Mouse (Mus musculus): ENCODE measurements at regions not wholly inside any gene's neighbourhood (a gene's known extent, or its start where the extent isn't known, plus 50 kb on each side); places are given as distances from the start of the nearest gene placed in this dataset.
A peak's percentile ranks its signal among the peaks of the same experiment; 100 is the strongest.
"Not testable (repeated sequence)": the region's sequence is repeated elsewhere in the genome, so short reads cannot be mapped to it uniquely, and the experiment has no call there.

DNA sequence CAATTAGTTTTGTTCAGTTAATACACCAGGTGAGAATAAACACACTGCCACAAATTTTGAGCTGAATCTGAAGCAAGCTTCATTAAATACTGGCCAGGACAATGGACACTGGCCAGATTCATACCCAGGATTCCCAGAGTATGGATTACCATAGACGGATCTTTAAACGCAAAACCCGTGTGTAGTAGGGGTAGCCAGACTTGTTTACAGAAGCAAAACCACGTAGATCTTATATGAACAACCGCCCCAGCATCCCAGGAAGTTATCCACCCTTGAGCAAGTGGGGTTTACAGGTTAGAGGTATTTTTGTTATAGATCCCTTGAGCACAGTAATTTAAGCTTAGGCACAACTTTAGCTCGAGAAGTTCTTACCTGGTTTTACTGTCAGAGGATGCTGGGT, 71.1 kb upstream of the Ezr start:
- DNase-seq: no peak
- intact Hi-C loops (cut with DNase I): no loop called here

DNA sequence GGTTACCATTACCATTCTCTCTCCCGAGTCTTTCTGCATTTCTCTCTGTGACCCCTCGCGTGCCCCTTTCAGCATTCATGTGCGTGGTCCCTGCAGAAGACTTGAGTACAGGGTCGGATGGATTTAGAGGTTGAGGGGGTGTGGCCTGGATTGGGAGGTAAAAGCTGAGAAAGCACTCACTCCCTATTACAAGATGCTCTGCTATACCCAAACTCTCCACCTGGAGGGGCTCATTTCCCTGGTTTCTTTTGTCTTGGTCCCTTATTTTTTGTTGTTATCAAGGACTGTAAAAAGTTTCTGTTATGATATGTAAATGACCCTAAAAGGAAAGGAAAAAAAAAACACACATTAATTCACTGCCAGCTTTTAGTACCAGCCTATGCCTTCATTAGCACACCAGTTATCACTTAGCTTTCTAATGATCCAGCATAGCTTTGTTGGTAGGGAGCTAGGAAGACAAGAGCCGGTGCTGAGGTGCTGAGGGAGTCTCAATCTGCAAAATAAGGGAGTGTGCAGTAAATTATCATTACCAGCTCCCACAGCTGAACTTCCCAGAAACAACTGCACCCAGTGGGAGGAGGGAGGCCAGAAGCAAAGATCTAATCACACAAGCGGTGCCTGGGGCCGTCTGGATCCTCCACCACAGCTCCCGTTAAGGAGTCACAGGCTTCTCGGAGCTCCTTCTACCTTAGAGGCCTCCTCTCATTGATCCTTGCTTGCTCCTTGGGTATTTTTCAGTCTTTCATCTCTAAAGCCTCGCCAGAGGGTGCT, 69.8 kb upstream of the Ezr start:
- intact Hi-C loops (cut with DNase I): no loop called here
- DNase-seq: peak in 1 of 2 experiments; percentile 7

DNA sequence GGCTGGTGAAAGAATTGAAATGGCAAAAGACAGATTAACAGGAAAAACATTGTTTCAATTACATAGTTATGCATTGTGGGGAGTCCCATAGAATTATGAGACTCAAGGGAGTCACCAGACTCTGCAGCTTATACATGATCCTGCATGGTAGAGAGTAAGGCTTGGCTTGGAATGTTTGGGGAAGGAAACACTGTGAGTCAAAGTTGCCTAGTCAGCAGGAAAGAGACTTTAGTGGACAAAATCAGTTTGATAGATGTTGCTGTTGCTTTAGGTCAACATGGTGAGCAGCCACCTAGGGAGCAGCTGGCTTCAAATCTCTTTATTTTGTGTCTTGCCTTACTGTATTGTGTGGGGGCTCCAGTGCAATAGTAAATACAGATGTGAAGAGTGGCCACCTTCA, 67.9 kb upstream of the Ezr start:
- no peak for DNase-seq
- intact Hi-C loops (cut with DNase I): no loop called here

DNA sequence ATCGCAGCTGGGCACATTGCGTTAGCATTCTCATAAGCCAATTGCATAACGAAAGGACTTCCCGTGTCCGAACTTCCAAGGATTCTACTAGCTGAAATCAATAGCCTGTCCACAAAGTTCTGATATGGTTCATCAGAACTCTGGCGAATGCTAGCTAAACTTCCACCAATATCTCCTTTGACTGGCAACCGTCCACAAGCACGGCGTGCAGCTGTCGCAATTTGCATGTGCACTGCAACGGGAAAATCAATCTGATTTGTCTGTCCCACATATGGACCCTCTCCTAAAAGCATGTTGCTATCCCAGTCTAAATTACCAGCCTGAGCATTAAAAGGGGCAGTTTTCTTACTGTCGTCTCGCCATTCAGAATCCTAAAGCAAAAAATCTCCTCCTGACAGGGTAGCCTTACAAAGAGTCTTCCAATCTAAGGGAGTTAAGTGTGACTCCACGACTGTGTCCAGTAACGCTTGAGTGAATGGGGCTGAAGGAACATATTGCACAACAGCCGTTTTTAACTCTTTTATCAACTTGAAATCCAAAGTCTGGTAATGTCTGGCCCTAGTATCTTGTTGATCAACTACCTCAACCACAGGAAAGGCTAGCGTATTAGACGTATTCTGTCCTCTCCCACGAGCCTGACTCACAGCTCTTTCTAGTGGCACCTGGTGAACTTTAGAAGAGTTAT, 59.3 kb upstream of the Ezr start:
- DNase-seq; intact Hi-C loops (cut with DNase I): not testable (repeated sequence)

DNA sequence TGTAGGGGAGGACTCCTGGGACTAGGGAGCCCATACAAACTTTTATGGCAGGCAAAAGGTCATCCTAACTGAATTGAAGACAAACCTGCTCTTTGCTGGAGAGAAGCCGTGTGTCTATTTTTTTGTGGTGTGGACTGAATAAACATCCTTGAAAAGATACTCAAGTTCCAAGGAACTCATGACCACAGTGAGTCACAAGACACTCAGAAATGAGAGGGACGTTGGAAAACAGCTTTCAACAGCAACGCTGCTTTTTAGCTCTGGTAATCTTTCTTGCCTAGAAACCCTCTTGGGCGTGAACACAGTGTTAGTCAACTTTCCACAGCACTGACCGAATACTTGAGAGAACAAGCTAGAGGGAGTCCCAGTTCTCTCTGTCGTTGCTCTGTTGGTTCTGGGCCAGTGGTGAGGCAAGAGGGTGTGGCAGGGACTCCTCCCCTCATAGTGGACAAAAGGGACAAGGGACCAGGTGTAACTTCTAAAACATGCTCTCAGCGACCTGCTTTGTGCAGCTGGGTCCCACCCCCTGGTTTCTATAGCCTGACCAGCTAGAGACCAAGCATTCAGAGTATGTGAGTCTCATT, 52.8 kb upstream of the Ezr start:
- intact Hi-C loops (cut with DNase I): no loop called here
- peak; percentile 31 to 46 for DNase-seq

All from heart, postnatal 36 days (tissue).